Mouse (Mus musculus) gastrocnemius, adult 8-10 months (tissue): ENCODE measurements around the gene LTO1. TPM values are rescaled to one million over a fixed set of nuclear protein-coding genes. Genes with fewer than 3 reads are reported as not detected.

Experiments used
- total RNA-seq, 4 experiments: library from RNA; stranded (reverse); gene quantifications; 2 replicates each; pipeline ENCODE4 v1.2.4; 2022

The LTO1 gene
- total RNA-seq, 4 experiments from 2014 or later, result 7.8 to 8.9 (median 8.7) TPM

Other genes starting within 250 kb of the LTO1 start
- gene Ano1, start 163.1 kb upstream of the LTO1 start, total RNA-seq, result 1 to 10 TPM; 1.1 to 2.7 (median 1.9) TPM
- gene Fgf3, start 77.0 kb upstream of the LTO1 start, total RNA-seq, result not detected
- not detected for gene Fgf4, start 67.7 kb upstream of the LTO1 start, total RNA-seq
- gene Fgf15, start 18.6 kb upstream of the LTO1 start, total RNA-seq, result not detected
- 1 to 10 TPM; 2.3 to 6.9 (median 4.0) TPM for gene Ccnd1, start 24.8 kb downstream of the LTO1 start, total RNA-seq